Mouse (Mus musculus) embryonic facial prominence, embryonic 10.5 days (tissue): ENCODE measurements around the gene Sipa1l3. TPM values are rescaled to one million over a fixed set of nuclear protein-coding genes. Genes with fewer than 3 reads are reported as not detected.

Experiments
- DNase-seq: peaks from one replicate; pipeline ENCODE4 v3.0.0-alpha.2; 2017; ENCODE audit warnings: low spot score
- H3K27ac ChIP-seq: fragments of 300-500 bp; sonication (generic); replicated peaks from 2 replicates; pipeline ENCODE4 v1.5.1; 2016; ENCODE audit warnings: mild to moderate bottlenecking
- H3K27me3 ChIP-seq: fragments of 300-500 bp; sonication (generic); replicated peaks from 2 replicates; pipeline ENCODE4 v1.6.1; 2016; ENCODE audit warnings: low read depth, mild to moderate bottlenecking; ENCODE audit not compliant: poor library complexity, severe bottlenecking
- H3K36me3 ChIP-seq: fragments of 300-500 bp; sonication (generic); replicated peaks from 2 replicates; pipeline ENCODE4 v1.6.1; 2016; ENCODE audit warnings: mild to moderate bottlenecking, moderate library complexity
- H3K4me1 ChIP-seq: fragments of 300-500 bp; sonication (generic); 2 replicates; pipeline ENCODE4 v1.6.1; 2016
- H3K4me3 ChIP-seq: fragments of 300-500 bp; sonication (generic); 2 replicates; pipeline ENCODE4 v1.5.1; 2016; ENCODE audit warnings: mild to moderate bottlenecking, moderate library complexity
- H3K9me3 ChIP-seq: fragments of 300-500 bp; sonication (generic); 2 replicates; pipeline ENCODE4 v1.6.1; 2016; ENCODE audit warnings: mild to moderate bottlenecking
- WGBS: fragments of 180-500 bp; shearing (Covaris S2); methylation state at CpG from one replicate; pipeline ENCODE4 v1.1.7; 2016; 5-methylcytosine and 5-hydroxymethylcytosine counted together
- polyA plus RNA-seq: library from polyadenylated mRNA; unstranded; fragments of >200 nt; fragmentation: Nextera tagmentation; extraction: Ambion mirVana; gene quantifications from 2 replicates; pipeline ENCODE4 v1.2.1, GENCODE M21; 2016

Gene Sipa1l3
- polyA plus RNA-seq, 1 experiment from 2014 or later: 9.2 TPM

DNA sequence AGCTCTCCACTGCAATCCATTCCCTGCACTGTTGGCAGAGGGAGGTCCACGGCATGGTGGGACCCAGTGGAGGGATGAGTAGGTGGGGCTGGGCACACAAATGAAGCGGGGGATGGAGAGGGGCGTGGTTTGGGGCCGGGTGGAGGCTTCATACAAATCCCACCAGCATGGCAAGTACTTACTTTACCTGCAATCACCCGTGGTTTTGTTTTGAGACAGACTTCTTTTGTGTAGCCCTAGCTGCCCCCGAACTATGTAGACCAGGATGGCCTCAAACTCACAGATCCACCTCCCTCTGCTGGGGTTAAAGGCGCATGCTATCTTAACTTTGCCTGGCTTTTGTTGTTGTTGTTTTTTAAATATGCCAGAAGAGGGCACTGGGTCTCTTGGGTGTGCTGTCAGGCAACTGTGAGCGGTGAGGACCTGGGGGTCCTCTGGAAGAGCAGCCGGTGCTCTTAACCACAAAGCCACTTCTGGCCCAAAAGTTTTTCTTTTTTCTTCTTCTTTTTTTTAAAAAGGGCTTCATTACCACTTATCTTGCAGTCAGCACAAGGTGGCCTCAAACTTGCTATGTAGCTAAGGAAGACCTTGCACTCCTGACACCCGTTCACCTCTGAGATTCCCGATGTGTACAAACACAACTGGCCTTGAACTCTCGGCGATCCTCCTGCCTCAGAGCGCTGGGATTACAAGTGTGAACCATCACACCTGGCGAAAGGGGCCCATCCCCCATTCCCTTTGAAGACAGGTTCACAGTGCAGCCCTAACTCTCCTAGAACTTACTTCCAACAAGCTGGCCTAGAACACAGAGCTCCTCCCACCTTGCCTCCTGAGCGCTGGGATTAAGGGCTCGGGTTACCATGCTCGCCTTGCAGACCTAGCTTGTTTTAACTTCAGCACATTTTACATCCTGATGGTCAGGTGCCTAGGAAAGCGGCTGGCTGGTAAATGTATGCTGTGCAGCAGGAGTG lies 198.8 kb downstream of the Sipa1l3 start:
- peak; percentile 69 for DNase-seq
- 8% methylated on average over 19 of the region's 19 CpGs for WGBS

DNA sequence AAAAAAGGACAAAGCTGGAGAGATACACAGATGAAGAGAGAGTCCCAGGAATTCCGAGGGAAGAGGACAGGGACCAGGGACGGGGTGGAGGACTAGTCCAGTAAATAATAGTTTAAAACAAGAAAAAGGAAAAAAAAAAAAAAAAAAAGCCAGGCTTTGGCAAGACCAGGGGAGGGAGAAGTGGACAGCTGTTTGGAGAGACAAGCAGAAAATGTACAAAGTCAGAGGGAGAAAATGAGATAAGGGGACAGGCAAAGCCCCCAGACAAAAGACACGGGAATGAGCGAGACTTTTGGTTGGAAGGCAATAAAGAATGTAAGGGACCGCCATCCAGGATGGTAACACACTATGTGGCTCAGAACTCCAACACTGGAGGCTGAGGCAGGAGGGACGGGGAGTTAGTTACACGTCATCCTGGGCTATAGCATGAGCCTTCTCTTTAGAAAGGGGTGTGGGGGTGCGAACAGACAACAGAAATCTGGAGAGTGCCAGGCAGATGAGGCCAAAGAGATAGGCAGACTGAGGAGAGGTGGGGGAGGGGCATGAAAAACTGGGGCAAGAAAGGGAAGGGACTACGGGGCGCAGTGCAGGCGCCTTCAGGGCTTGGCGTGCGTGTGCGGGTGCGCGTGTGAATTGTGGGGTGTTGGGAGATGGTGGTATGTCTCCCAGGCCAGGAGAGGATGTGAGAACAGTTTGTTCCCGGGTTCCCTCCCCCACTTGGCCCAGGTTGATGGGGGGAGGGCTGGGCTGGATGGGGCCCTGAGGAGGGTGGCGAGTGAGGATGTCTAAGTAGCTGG lies 200.1 kb downstream of the Sipa1l3 start:
- WGBS: 4% methylated on average over 18 of the region's 18 CpGs
- Histone ChIP-seq H3K4me1 (peaks cover 86% of the 10 kb centered on the region), H3K9me3 (no peaks in the 10 kb centered on the region), H3K27ac (peak overlapping the region; percentile 92), H3K27me3 (no peaks in the 10 kb centered on the region), H3K36me3 (peaks cover 35% of the 10 kb centered on the region), H3K4me3 (peak overlapping the region; percentile 52)
- peak; percentile 50 for DNase-seq

More for the DNA sequence above, 198.8 kb downstream of the Sipa1l3 start:
- no peaks in the 10 kb centered on the region for H3K9me3 ChIP-seq
- H3K27ac ChIP-seq: peak overlapping the region; percentile 92
- peaks cover 38% of the 10 kb centered on the region for H3K36me3 ChIP-seq
- peak overlapping the region; percentile 52 for H3K4me3 ChIP-seq
- H3K27me3 ChIP-seq: no peaks in the 10 kb centered on the region
- H3K4me1 ChIP-seq: peaks cover 75% of the 10 kb centered on the region

DNA sequence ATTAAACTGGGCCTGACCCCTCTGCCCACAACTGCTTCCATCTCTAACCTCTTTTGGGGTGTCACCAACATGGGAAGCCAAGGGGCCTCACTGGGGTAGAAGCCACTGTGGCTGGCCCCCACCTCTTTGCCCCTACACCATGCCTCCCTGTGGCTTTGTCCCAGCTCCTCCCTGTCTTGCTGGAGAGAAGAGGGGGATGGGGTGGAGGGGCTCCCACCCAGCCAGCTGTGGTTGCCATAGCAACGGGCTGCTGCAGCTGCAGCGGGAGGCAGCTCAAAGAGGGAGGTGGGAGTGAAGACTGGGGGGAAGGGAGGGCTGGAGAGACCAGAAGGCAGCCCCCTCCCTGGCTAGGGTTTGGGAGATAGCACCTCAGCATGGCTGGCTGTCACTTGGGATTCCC lies 200.9 kb downstream of the Sipa1l3 start:
- peaks cover 94% of the 10 kb centered on the region for H3K4me1 ChIP-seq
- no peaks in the 10 kb centered on the region for H3K27me3 ChIP-seq
- peak overlapping the region; percentile 92 for H3K27ac ChIP-seq
- no peaks in the 10 kb centered on the region for H3K9me3 ChIP-seq
- peak; percentile 92 for DNase-seq
- WGBS: 0% methylated on average over 2 of the region's 2 CpGs
- H3K36me3 ChIP-seq: peaks cover 35% of the 10 kb centered on the region
- H3K4me3 ChIP-seq: peak overlapping the region; percentile 52

DNA sequence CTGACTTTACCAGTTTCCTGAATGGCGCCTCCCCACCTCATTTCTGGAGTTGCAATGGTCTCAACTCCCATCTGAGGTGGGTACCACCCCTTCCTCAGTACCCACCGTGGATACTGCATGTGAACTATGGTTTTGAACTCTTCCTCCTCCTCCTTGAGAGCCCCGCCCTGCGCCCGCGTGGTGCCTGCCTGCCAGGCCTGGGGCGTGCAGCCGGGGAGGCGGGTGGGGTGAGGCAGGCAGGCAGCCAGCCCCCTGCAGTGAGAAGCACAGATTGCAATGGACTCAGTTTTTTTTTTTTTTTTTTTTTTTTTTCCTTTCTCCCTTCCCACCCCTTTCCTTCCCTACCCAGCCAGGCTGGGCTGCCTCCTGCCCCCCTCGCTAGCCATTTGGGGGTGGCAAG lies 201.5 kb downstream of the Sipa1l3 start:
- Histone ChIP-seq H3K9me3 (no peaks in the 10 kb centered on the region), H3K4me3 (peak overlapping the region; percentile 52), H3K27me3 (no peaks in the 10 kb centered on the region), H3K4me1 (peaks cover 92% of the 10 kb centered on the region), H3K27ac (peak overlapping the region; percentile 92), H3K36me3 (peaks cover 38% of the 10 kb centered on the region)
- peak; percentile 82 for DNase-seq
- WGBS: 2% methylated on average over 10 of the region's 10 CpGs

DNA sequence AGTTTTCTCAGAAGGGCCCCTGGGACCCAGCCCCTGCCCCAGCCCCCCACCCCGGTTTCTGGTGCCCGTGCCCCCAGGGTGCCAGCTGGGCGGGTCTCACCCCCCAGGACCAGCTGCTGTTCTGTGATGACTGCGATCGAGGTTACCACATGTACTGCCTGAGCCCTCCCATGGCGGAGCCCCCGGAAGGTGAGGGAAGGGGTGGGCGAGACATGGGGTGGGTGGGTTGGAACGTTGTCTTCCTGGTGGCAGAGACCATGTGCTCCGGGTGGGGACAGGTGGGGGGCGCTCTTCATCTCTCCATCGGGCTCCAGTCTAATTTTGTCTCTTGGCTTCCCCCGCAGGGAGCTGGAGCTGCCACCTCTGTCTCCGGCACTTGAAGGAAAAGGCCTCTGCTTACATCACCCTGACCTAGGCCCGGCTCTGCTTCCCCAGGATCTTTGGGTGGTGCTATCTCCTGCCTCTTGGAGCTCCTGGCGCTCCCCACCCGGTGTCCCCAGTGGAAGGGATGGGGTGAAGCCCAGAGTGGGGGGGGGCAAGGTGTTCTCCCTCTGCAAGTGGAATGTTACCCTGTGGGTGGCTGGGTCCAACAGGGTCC lies 202.2 kb downstream of the Sipa1l3 start:
- peaks cover 85% of the 10 kb centered on the region for H3K4me1 ChIP-seq
- H3K27me3 ChIP-seq: peaks cover 3% of the 10 kb centered on the region; the same call in 1 of the 2 replicates
- H3K36me3 ChIP-seq: peaks cover 39% of the 10 kb centered on the region
- 64% methylated on average over 17 of the region's 17 CpGs for WGBS
- no peak for DNase-seq
- H3K9me3 ChIP-seq: no peaks in the 10 kb centered on the region
- H3K27ac ChIP-seq: peak overlapping the region; percentile 92
- H3K4me3 ChIP-seq: no peak overlapping the region

DNA sequence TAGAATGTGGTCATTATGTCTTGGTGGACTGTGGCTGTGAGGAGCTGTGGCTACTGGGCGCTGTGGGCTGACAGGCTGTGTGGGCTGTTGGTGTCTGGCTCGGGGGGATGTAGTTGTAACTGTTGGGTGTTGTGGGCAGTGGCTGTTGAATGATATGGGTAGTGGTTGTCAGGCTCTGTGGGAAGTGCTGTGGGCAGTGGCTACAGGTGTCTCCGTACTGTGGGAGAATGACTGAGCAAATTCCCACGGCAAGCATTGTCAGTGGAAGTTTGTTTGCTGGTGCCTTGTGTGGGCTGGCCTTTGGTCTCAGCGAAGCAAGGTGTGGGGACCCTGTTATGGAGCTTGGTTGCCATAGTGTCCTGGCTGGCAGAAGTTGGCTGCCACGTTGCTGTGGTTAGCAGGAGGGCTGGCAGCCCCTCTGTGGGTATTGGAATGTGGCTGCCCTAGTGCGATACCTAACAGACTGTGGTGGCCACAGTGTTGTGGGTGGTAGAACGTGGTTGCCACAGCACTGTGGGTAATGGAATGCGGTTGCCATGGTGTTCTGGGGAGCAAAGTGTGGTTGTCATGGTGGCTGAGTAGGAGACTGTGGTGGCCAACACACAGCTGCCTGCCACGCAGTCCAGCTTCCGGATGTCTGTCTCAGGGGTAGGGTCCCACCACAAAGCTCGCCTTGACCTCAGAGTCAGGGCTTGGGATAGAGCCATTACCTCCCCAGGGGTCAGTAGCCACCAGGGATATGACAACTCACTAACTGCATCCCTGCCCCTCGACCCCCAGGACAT lies 203.4 kb downstream of the Sipa1l3 start:
- 0 out of 2 replicates have a peak overlapping the region, but pooled peaks have one; percentile 9 for H3K4me3 ChIP-seq
- DNase-seq: peak; percentile 38
- H3K9me3 ChIP-seq: no peaks in the 10 kb centered on the region
- H3K4me1 ChIP-seq: peaks cover 74% of the 10 kb centered on the region
- H3K27me3 ChIP-seq: peaks cover 15% of the 10 kb centered on the region
- peaks cover 44% of the 10 kb centered on the region for H3K36me3 ChIP-seq
- H3K27ac ChIP-seq: peak overlapping the region; percentile 92
- WGBS: 85% methylated on average over 13 of the region's 13 CpGs

DNA sequence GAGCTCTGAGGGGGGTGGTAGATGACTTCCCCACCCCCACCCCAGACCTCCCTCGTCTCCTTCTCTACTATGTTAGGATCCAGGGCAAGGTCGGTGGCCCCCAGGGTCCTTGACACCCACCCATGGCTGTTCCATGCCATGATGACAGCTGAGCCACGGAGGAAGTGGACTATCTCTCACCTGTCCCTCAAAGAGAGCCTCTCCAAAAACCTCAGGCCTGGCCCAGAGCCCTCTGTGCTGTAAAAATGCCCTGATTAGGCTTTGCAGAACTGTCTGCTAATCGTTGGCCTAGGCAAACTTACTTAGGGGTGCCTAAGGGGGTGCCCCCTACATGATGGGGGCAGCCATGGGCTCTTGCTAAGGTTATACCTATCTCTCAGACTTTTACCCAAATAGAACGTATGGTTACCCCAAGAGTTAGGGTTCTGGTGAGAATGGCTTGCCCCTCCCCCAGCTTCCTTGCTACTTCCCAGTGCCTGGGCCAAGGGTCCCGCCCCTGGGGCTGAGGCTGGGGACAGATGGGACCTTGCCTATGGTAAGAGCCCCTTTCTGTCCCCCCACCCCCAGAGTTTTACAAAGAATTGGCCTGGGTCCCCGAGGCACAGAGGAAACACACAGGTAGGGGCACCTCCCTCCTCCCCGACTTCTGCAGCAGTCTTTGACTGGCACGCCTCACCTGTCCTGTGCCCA lies 204.7 kb downstream of the Sipa1l3 start:
- H3K4me3 ChIP-seq: peak overlapping the region; percentile 28; the same call in 1 of the 2 replicates
- H3K36me3 ChIP-seq: peaks cover 44% of the 10 kb centered on the region
- no peaks in the 10 kb centered on the region for H3K9me3 ChIP-seq
- WGBS: 46% methylated on average over 9 of the region's 9 CpGs
- no peak overlapping the region; the same call in 1 of the 2 replicates for H3K27ac ChIP-seq
- no peak for DNase-seq
- H3K27me3 ChIP-seq: peaks cover 28% of the 10 kb centered on the region
- peaks cover 73% of the 10 kb centered on the region for H3K4me1 ChIP-seq

DNA sequence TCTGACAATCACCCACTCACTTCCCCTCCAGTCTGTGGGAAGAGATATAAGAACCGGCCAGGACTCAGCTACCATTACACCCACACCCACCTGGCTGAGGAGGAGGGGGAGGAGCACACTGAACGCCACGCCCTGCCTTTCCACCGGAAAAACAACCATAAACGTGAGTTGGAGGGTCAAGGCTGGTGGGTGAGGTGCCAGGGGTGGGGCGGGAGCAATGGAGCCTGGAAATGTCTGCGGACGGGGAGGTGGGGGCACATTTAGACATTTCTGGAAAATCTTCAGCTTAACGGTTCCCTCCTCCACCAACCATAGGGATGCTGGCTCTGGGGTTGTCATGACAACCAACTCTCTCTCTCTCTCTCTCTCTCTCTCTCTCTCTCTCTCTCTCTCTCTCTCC lies 205.4 kb downstream of the Sipa1l3 start:
- Histone ChIP-seq H3K4me1 (peaks cover 73% of the 10 kb centered on the region), H3K27ac (0 out of 2 replicates have a peak overlapping the region, but pooled peaks have one; percentile 14), H3K36me3 (peaks cover 44% of the 10 kb centered on the region), H3K27me3 (peaks cover 35% of the 10 kb centered on the region), H3K9me3 (no peaks in the 10 kb centered on the region), H3K4me3 (peak overlapping the region; percentile 28; the same call in 1 of the 2 replicates)
- 35% methylated on average over 9 of the region's 9 CpGs for WGBS
- DNase-seq: no peak

DNA sequence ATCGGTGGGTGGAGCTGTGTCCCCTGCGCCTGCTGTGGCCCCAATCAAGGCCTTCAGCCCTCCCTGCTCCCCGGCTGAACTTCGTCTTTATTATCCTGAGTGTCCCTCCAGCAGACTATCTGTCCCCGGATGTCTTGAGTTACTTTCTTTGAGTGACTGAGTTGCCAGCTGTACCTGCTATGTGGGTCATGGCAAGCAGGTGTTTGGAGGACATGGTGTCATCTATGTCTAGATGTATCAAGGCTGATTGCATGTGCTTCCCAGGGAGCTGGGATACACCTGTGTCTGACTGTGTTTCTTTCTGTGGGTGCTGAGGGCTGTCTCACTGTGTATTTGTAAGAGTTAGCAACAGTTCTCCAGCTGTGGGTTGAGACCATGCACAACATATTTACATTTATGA lies 208.7 kb downstream of the Sipa1l3 start:
- Histone ChIP-seq H3K27me3 (peaks cover 59% of the 10 kb centered on the region), H3K36me3 (peaks cover 28% of the 10 kb centered on the region), H3K4me1 (peaks cover 73% of the 10 kb centered on the region), H3K9me3 (no peaks in the 10 kb centered on the region), H3K4me3 (peak overlapping the region; percentile 84), H3K27ac (peak overlapping the region; percentile 84)
- no peak for DNase-seq
- WGBS: 8% methylated on average over 5 of the region's 5 CpGs

DNA sequence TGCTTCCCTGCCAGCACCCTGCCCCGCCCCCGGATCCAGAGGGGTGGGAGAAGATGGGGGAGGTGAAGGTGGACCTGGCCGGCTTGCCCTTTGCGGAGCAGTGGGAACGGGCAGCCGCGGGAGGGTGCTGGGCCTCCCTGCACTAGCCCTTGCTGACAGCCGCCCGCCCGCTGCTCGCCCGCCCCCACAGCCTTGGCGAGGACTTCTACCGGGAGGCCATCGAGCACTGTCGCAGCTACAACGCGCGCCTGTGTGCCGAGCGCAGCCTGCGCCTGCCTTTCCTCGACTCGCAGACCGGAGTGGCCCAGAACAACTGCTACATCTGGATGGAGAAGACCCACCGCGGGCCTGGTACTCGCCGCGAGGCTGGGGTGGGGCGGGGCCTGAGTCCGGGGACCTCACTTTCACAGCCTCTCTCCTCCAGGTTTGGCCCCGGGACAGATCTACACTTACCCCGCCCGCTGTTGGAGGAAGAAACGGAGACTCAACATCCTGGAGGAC lies 209.2 kb downstream of the Sipa1l3 start:
- WGBS: 1% methylated on average over 36 of the region's 36 CpGs
- H3K4me3 ChIP-seq: peak overlapping the region; percentile 84
- H3K9me3 ChIP-seq: no peaks in the 10 kb centered on the region
- H3K36me3 ChIP-seq: peaks cover 26% of the 10 kb centered on the region
- H3K27ac ChIP-seq: peak overlapping the region; percentile 84
- peaks cover 75% of the 10 kb centered on the region for H3K4me1 ChIP-seq
- H3K27me3 ChIP-seq: peaks cover 64% of the 10 kb centered on the region
- peak; percentile 65 for DNase-seq
